Mouse (Mus musculus): Measurements from ENCODE around the gene Aen. TPM values are rescaled to one million over a fixed set of nuclear protein-coding genes. Genes with fewer than 3 reads are reported as not detected.

The Aen gene
- polyA plus RNA-seq, 1 experiment, result 12.8 TPM

- Histone ChIP-seq H3K4me3 (ENCODE audit: insufficient read depth, low read length) (no peak overlapping the region), H3K4me1 (ENCODE audit: control insufficient read depth, insufficient read depth, low read length) (peaks cover 15% of the 10 kb centered on the region), H3K27ac (ENCODE audit: insufficient read depth, low read depth, low read length) (no peak overlapping the region)
- TF ChIP-seq POLR2A (IDR thresholded peaks at IDR 0.05; ENCODE audit: borderline replicate concordance, low read depth, low read length), result no peak
- no peak for TF ChIP-seq CTCF (IDR thresholded peaks at IDR 0.05; ENCODE audit: low read depth, low read length)
Measured at GRCm38 (mm10) chr7:78868731-78869130, 26.9 kb upstream of the Aen start.

GRCm38 (mm10) chr7:78872366-78872765, 23.3 kb upstream of the Aen start:
- no peak overlapping the region for H3K4me3 ChIP-seq (ENCODE audit: insufficient read depth, low read length)

GRCm38 (mm10) chr7:78872831-78873230, 22.8 kb upstream of the Aen start:
- TF ChIP-seq POLR2A (IDR thresholded peaks at IDR 0.05; ENCODE audit: borderline replicate concordance, low read depth, low read length), result no peak
- no peak for TF ChIP-seq CTCF (IDR thresholded peaks at IDR 0.05; ENCODE audit: low read depth, low read length)
- no peak overlapping the region for H3K4me3 ChIP-seq (ENCODE audit: insufficient read depth, low read length)
- no peaks in the 10 kb centered on the region for H3K4me1 ChIP-seq (ENCODE audit: control insufficient read depth, insufficient read depth, low read length)
- H3K27ac ChIP-seq (ENCODE audit: insufficient read depth, low read depth, low read length), result no peak overlapping the region

More at GRCm38 (mm10) chr7:78872366-78872765, 23.3 kb upstream of the Aen start:
- TF ChIP-seq POLR2A (IDR thresholded peaks at IDR 0.05; ENCODE audit: borderline replicate concordance, low read depth, low read length), result no peak
- TF ChIP-seq CTCF (IDR thresholded peaks at IDR 0.05; ENCODE audit: low read depth, low read length), result no peak
- no peaks in the 10 kb centered on the region for H3K4me1 ChIP-seq (ENCODE audit: control insufficient read depth, insufficient read depth, low read length)
- H3K27ac ChIP-seq (ENCODE audit: insufficient read depth, low read depth, low read length), result no peak overlapping the region

- H3K4me3 ChIP-seq (ENCODE audit: insufficient read depth, low read length), result no peak overlapping the region
- no peak for TF ChIP-seq CTCF (IDR thresholded peaks at IDR 0.05; ENCODE audit: low read depth, low read length)
- no peak for TF ChIP-seq POLR2A (IDR thresholded peaks at IDR 0.05; ENCODE audit: borderline replicate concordance, low read depth, low read length)
- no peak overlapping the region for H3K27ac ChIP-seq (ENCODE audit: insufficient read depth, low read depth, low read length)
- no peaks in the 10 kb centered on the region for H3K4me1 ChIP-seq (ENCODE audit: control insufficient read depth, insufficient read depth, low read length)
Measured at GRCm38 (mm10) chr7:78881607-78882468, 13.8 kb upstream of the Aen start.

GRCm38 (mm10) chr7:78882469-78882837, 13.2 kb upstream of the Aen start:
- TF ChIP-seq CTCF (IDR thresholded peaks at IDR 0.05; ENCODE audit: low read depth, low read length) (no peak), POLR2A (IDR thresholded peaks at IDR 0.05; ENCODE audit: borderline replicate concordance, low read depth, low read length) (no peak)

GRCm38 (mm10) chr7:78883016-78883725, 12.5 kb upstream of the Aen start:
- H3K27ac ChIP-seq (ENCODE audit: insufficient read depth, low read depth, low read length), result no peak overlapping the region
- TF ChIP-seq POLR2A (IDR thresholded peaks at IDR 0.05; ENCODE audit: borderline replicate concordance, low read depth, low read length) (no peak), CTCF (IDR thresholded peaks at IDR 0.05; ENCODE audit: low read depth, low read length) (no peak)
- no peak overlapping the region for H3K4me3 ChIP-seq (ENCODE audit: insufficient read depth, low read length)
- no peaks in the 10 kb centered on the region for H3K4me1 ChIP-seq (ENCODE audit: control insufficient read depth, insufficient read depth, low read length)

More at GRCm38 (mm10) chr7:78882469-78882837, 13.2 kb upstream of the Aen start:
- no peaks in the 10 kb centered on the region for H3K4me1 ChIP-seq (ENCODE audit: control insufficient read depth, insufficient read depth, low read length)
- H3K4me3 ChIP-seq (ENCODE audit: insufficient read depth, low read length), result no peak overlapping the region
- no peak overlapping the region for H3K27ac ChIP-seq (ENCODE audit: insufficient read depth, low read depth, low read length)

- TF ChIP-seq CTCF (IDR thresholded peaks at IDR 0.05; ENCODE audit: low read depth, low read length), result no peak
- no peak for TF ChIP-seq POLR2A (IDR thresholded peaks at IDR 0.05; ENCODE audit: borderline replicate concordance, low read depth, low read length)
- H3K4me3 ChIP-seq (ENCODE audit: insufficient read depth, low read length), result no peak overlapping the region
- peaks cover 3% of the 10 kb centered on the region for H3K4me1 ChIP-seq (ENCODE audit: control insufficient read depth, insufficient read depth, low read length)
- no peak overlapping the region for H3K27ac ChIP-seq (ENCODE audit: insufficient read depth, low read depth, low read length)
Measured at GRCm38 (mm10) chr7:78883726-78884060, 12.0 kb upstream of the Aen start.

GRCm38 (mm10) chr7:78884139-78884538, 11.5 kb upstream of the Aen start:
- Histone ChIP-seq H3K4me3 (ENCODE audit: insufficient read depth, low read length) (no peak overlapping the region), H3K4me1 (ENCODE audit: control insufficient read depth, insufficient read depth, low read length) (peaks cover 5% of the 10 kb centered on the region), H3K27ac (ENCODE audit: insufficient read depth, low read depth, low read length) (no peak overlapping the region)
- TF ChIP-seq POLR2A (IDR thresholded peaks at IDR 0.05; ENCODE audit: borderline replicate concordance, low read depth, low read length) (no peak), CTCF (IDR thresholded peaks at IDR 0.05; ENCODE audit: low read depth, low read length) (no peak)

- Histone ChIP-seq H3K4me1 (ENCODE audit: control insufficient read depth, insufficient read depth, low read length) (peaks cover 5% of the 10 kb centered on the region), H3K27ac (ENCODE audit: insufficient read depth, low read depth, low read length) (no peak overlapping the region), H3K4me3 (ENCODE audit: insufficient read depth, low read length) (no peak overlapping the region)
- no peak for TF ChIP-seq CTCF (IDR thresholded peaks at IDR 0.05; ENCODE audit: low read depth, low read length)
- TF ChIP-seq POLR2A (IDR thresholded peaks at IDR 0.05; ENCODE audit: borderline replicate concordance, low read depth, low read length), result no peak
Measured at GRCm38 (mm10) chr7:78885404-78885803, 10.2 kb upstream of the Aen start.

- Histone ChIP-seq H3K27ac (ENCODE audit: insufficient read depth, low read depth, low read length) (no peak overlapping the region), H3K4me3 (ENCODE audit: insufficient read depth, low read length) (no peak overlapping the region), H3K4me1 (ENCODE audit: control insufficient read depth, insufficient read depth, low read length) (peaks cover 5% of the 10 kb centered on the region)
- TF ChIP-seq CTCF (IDR thresholded peaks at IDR 0.05; ENCODE audit: low read depth, low read length), result no peak
- no peak for TF ChIP-seq POLR2A (IDR thresholded peaks at IDR 0.05; ENCODE audit: borderline replicate concordance, low read depth, low read length)
Measured at GRCm38 (mm10) chr7:78886496-78886895, 9.2 kb upstream of the Aen start.

Data from bone marrow macrophage, adult 2 months (primary cell).